Mouse (Mus musculus): ENCODE measurements around the gene Slc12a8. TPM values are rescaled to one million over a fixed set of nuclear protein-coding genes. Genes with fewer than 3 reads are reported as not detected.

The Slc12a8 gene
- total RNA-seq, 2 experiments from 2014 or later = 0.72 to 0.74 TPM

DNA sequence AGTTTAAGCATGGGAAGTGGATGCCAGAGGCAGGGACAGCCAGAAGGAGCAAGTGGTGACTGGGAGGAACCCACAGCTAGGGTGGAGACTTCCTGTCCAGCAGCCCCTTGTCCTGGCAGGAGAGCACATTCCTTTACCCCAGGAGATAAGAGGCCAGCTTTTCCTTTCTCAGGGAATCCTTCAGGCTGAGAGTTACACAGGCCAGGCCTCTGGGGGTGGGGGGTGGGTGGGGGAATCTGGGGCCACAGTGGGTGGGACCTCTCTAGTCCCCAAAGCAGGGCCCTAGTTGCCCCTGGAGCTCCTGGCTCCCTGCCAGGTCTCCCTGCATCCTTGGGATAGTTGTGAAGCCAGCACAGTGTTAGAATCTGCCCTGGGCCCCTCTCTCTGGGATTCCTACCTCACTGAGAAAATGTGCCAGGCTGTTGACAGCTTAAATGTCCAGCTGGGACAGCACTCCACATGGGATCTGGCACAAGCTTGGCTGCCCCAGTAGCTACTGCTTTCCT lies 63.7 kb downstream of the Slc12a8 start:
- intact Hi-C loops (cut with DNase I) = loop anchor here (2.0 kb wide), 1 partner anchor 104 kb away; the partner anchor contains the start of gene Heg1

GRCm38 (mm10) chr16:33581661-33582099 lies 64.6 kb downstream of the Slc12a8 start:
- intact Hi-C loops (cut with DNase I) = loop anchor here (2.0 kb wide), 2 partner anchors 19 to 103 kb away; partner anchors contain the start of gene Heg1
- DNase-seq = peak; percentile 80 to 85

More for the DNA sequence above, 63.7 kb downstream of the Slc12a8 start:
- DNase-seq = peak; percentile 90 to 91

DNA sequence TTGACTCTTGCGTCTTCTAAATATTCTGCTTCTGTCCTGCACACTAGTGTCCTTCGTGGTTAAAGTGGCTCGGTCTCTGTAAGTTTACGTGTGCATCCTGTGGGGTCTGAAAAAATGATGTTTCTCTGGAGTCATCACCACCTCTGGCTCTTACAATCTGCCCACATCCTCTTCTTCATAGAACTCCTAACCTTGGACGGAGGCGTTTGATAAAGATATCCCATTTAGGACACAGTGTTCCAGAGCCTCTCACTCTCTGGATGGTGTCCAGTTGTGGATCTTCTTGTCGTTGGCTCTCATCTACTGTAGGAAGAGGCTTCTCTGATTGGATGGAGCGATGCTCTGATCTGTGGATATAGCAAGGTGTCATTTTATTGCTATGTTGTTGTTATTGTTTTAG lies 65.4 kb downstream of the Slc12a8 start:
- peak in 1 of 2 experiments; percentile 32 for DNase-seq
- intact Hi-C loops (cut with DNase I) = loop anchor here (2.0 kb wide), 1 partner anchor 20 kb away; no protein-coding TSS in a partner anchor

GRCm38 (mm10) chr16:33583333-33583732 lies 66.2 kb downstream of the Slc12a8 start:
- intact Hi-C loops (cut with DNase I) = loop anchor here (2.0 kb wide), 1 partner anchor 21 kb away; no protein-coding TSS in a partner anchor
- DNase-seq = no peak

DNA sequence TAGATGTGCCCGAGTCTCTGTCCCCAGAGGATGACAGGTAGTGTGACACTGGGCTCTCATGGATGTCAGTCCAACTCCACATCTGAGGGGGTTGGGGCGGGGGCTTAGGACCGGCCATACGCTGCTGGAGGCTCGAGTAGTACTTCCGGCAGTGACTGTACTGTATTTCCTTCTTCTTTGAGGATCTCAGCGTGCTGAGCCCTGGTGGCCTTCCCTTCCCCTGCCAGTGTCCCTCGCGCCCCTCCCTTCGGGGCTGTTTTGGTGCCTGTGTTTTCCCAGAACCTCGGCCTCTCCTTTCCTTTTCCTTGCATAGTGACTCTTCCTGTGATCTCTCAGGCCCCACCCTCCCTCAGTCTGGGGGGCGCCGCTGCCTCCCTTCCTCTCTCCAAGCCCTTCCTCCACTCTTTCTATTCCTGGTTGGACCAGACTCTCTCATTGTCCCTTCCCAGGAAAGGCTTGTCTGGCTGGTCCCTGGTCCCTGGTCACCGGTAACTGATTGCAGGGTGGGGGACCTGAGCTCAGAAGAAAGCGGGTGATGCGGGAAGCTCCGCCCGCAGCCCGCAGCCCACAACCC lies 66.8 kb downstream of the Slc12a8 start:
- peak; percentile 71 to 75 for DNase-seq
- intact Hi-C loops (cut with DNase I) = loop anchor here (2.0 kb wide), 1 partner anchor 21 kb away; no protein-coding TSS in a partner anchor

- intact Hi-C loops (cut with DNase I) = no loop called here
- DNase-seq = peak; percentile 62 to 70
Measured at GRCm38 (mm10) chr16:33584455-33585082, 67.4 kb downstream of the Slc12a8 start.

DNA sequence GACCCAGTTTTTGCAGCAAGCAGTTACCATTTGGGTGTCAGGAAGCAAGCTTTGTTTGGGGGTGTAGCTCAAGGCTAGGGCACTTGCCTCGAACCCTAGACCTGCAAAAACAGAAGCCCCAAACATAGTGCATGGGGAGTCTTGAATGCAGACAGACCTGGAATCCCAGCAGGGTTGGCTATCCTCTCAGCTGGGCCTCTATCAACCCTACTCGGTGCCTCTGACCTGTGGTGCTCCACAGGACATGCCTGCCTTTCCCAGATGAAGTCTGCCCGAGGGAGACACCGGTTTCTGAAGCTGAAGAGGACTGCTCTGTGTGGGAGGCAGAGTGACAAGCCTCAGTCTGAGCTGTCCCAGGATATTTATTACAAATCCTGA lies 67.9 kb downstream of the Slc12a8 start:
- intact Hi-C loops (cut with DNase I) = no loop called here
- DNase-seq = no peak

DNA sequence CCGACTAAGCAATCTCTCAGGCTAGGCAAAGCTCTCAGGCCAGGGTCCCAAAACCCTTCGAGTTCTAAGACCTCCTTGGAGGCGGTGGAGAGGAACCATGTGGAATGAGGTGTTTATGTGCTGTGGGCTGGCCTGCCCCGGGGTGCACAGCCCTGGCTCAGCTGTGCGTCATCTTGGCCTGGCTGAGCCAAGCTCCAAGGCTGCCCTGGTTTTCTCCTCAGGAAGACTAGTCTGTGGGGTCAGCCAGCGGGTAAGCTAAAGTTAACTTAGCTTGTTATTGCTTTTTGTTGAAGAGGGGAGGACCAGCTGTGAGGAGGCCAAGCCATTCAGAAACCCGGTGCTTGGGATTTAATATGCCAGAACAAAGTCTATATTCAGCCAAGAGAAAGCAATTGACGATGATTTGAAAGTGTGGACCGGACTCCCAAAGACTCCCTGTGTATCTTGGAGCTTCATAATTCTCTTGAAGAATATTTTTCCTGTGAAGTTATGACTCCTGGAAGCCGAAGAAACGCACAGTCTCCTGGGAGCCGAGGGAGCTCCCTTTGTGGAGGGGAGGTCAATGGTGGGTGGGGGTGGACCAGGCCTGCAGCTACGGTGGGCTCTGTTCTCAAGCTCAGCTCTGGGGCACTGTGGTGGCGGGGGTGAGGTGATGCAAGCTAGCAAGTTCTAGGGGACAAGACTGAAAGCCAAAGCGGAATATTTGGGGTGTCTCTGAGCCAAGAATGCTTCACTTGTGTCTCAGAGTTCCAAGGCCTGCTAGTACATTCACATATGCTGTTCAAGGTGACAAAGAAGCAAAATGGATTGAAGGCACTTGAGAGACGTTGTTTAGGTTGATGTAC lies 70.4 kb downstream of the Slc12a8 start:
- DNase-seq = peak; percentile 71 to 72
- intact Hi-C loops (cut with DNase I) = no loop called here

- intact Hi-C loops (cut with DNase I) = no loop called here
- DNase-seq = no peak
Measured at GRCm38 (mm10) chr16:33588845-33589244, 71.7 kb downstream of the Slc12a8 start.

GRCm38 (mm10) chr16:33590438-33590837 lies 73.3 kb downstream of the Slc12a8 start:
- intact Hi-C loops (cut with DNase I) = no loop called here
- DNase-seq = no peak

DNA sequence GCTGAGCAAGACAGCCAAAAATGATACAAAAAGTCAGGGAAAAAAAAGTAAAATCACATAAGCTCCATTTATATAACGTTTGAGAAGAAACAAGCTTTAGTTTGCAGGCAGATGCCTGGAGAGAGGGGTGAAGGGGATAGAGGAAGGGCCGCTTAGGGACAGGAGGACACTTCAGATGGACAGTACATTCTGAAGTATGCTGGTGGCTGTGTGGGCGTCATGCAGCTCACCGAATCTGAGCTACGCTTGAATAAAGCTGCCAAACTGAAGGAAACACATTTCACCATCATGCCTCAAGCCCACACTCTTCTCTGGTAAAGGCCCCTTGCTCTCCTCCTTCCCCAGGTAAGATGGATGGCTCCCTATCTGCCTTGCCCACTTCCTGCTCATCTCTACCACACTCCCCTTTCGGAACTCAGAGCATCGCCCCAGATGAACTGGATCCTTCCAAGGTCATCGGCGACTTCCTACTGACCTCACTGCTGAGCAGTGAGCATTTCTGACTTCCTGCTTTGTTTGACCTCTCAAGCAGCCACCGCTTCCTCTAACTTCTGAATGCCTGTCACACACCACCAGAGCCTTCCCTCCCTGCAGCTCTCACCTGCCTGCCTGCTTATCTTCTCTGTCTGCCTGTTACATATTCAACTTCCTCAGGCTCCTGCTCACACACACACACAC lies 74.4 kb downstream of the Slc12a8 start:
- intact Hi-C loops (cut with DNase I) = no loop called here
- DNase-seq = no peak

- intact Hi-C loops (cut with DNase I) = no loop called here
- no peak for DNase-seq
Measured at GRCm38 (mm10) chr16:33592286-33592685, 75.2 kb downstream of the Slc12a8 start.

- intact Hi-C loops (cut with DNase I) = no loop called here
- DNase-seq = no peak
Measured at GRCm38 (mm10) chr16:33593467-33593866, 76.3 kb downstream of the Slc12a8 start.

DNA sequence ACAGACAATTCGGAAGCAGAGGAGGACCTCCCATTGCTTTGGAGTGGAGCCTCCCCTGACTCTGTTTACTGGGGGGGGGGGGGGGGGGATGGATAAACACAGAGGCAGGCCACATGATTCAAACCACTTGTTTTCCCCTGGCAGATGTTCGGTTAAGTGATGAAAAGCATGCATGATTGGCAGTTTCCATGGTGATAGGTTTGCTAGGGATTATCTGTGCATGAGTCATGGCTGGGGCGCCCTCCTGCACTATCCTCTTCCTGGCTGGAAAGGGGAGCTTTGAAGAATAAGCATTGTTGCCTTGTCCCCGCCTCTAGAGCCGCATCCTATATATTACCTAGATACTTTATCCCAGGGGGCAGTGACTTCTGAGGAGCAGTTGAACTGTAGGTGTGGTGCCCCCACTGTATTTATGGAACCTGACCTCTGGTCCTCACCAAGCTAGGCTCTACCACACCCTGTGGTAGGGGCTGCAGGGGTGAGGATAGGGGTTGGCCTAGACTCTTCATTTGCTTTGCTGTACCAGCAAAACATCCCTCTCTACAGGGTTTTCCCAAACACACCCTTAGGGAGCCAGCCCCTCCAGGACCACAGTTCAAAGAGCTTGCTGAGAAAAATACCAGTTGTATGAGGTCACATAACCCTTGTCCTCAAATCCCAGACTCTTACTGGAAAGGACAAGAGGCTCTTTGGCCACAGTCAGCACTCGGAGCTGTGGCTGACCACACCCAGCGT lies 77.1 kb downstream of the Slc12a8 start:
- intact Hi-C loops (cut with DNase I) = no loop called here
- peak; percentile 70 to 73 for DNase-seq

GRCm38 (mm10) chr16:33595235-33595769 lies 78.2 kb downstream of the Slc12a8 start:
- intact Hi-C loops (cut with DNase I) = no loop called here
- DNase-seq = no peak

DNA sequence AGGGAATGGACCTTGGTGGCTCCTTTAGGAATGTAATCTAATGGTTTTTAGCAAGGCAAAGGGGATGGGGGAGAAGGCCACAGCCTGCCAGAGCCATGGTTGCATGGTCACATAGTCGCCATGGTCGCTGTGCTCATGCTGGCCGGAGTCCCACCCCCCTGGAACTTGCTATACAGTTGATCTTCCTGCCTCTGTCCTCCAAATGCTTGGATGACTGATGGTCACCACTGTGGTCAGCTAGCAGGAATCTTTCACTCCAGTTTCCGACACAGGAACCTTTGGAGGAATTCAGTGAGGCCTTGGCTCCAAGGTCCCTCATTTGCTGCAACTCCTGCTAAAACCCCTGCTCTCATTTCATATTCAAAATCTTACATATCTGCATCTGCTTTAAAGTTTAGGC lies 79.1 kb downstream of the Slc12a8 start:
- no peak for DNase-seq
- intact Hi-C loops (cut with DNase I) = no loop called here

DNA sequence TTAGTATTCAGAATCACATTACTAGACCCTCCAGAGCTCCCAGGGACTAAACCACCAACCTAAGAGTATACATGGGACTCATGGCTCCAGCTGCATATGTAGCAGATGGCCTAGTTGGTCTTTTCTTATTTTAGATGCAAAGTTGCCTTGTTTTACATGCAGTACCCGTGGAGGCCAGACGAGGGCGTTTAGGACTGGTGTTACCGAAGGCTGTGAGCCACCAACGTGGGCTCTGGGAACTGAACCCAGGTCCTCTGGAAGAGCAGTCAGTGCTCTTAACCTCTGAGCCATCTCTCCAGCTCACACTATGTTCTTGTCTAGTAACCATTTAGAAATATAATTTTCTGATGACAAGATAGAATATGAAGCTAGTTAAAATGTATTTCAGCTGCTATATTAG lies 83.1 kb downstream of the Slc12a8 start:
- intact Hi-C loops (cut with DNase I) = no loop called here
- no peak for DNase-seq

GRCm38 (mm10) chr16:33601299-33601698 lies 84.2 kb downstream of the Slc12a8 start:
- DNase-seq = no peak
- intact Hi-C loops (cut with DNase I) = no loop called here
